Mouse (Mus musculus) regulatory T cell (primary cell): ENCODE results near the gene Slc4a8.

Experiments
- in situ Hi-C: fragments of 300-600 bp; cut with MboI, MseI; formaldehyde crosslinking; loops from one replicate; pipeline ENCODE4 v1.15.1; 2025; ENCODE audit warnings: high pct_unique_total_duplicates

Slc4a8 gene

DNA sequence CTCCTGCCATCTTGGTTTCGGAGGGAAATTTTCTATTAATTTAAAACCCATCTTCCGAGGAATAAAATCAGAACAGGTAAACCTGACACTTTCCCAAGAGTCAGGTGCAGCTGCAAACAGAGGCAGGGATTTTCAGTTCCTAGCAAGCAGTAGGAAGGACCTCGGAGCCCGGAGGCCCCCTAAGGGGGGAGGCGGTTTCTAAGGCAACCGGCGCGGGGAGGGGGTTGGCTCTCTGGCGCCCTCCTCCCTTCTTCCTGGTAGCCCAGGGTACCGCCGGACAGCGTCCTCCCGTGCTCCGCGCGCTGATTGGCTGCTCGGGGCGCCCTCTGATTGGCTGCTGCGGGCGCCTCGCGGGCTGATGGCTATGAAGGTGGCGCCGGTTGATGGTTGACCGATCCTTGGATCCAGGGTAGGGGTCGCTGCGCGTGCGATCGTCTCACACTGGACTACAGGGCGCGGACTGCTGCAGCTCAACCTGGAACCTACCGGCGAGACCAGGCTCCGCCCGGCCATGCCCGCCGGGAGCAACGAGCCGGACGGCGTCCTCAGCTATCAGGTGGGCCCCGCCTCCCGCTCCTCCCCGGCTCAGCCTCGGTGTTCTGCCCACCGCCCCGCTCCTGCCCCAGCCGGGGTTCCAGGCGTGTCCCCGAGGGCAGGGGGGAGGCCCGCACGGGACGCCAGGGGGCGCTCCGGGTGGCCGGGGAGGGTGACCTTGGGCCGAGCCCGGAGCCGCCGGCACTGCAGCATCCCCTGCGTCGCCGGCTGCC is at the start of gene Slc4a8:
Slc4a8 (plus strand) TSS at position 329 of the 767 bp plus-strand sequence.
- in situ Hi-C loops = no loop called here

DNA sequence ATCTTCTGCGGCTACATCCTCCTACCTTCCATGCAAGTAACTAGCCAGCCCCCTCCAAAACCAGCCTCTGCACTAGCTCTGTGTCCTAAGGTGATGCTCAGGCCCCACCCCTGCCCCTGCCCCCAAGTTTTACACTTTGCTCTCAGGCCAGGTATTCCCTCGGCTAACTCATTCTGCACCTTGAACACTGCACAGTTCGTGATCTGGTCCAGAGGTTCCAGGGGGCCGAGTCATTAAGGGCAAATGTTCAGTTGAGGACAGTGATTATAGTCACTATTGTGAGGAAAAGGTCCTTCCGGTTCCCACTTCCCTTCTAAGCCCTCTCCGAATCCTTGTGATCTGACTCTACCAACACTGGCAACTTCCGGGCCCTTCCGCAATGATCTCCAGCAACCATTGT is 47.1 kb upstream of the Slc4a8 start:
- in situ Hi-C loops = no loop called here

DNA sequence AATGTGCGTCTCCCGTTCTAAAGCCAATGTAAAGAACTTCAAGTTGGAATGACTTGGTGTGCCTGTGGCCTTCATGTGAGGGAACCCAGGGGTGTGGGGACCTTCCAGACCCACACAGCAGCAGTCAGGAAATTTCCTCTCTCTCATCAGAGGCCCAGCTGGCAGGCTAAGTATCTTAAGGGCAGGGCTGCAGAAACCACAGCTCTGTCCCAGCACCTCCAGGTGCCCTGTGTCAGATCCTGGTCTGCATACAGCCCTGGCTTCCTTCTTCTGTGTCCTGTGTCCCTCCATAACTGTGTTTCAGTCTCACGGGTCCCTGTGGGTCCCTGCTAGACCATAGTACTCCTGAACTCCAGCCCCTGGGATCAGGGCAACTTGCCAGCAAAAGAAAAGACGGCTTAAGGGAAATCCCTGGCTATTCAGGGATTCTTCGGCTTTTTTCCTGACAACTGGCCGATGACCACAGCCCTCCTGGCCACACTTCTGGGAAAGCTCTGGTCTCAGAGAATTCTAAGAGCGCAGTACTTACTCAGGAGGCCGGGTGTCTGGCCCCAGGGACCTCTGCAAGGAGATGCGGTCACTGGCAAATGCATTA is 46.1 kb upstream of the Slc4a8 start:
- in situ Hi-C loops = no loop called here

DNA sequence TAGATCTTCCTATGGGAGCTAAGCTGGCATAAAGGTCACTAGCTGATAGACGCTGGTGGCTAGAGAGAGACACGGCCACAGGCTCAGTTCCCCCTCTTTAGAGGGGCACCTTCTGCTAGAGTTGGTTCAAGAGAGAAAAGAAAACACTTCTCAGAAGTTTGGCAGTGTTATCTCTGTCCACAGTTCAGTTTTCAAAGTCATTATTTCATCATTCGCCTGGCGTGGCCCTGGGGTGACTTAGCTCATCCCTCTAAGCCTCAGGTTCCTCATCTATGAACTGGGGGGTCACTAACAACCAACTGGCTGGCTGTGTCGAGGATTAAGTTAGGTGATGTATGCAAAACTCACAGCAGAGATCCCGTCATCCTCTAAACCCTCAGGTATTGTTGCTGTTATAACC is 43.6 kb upstream of the Slc4a8 start:
- in situ Hi-C loops = no loop called here

DNA sequence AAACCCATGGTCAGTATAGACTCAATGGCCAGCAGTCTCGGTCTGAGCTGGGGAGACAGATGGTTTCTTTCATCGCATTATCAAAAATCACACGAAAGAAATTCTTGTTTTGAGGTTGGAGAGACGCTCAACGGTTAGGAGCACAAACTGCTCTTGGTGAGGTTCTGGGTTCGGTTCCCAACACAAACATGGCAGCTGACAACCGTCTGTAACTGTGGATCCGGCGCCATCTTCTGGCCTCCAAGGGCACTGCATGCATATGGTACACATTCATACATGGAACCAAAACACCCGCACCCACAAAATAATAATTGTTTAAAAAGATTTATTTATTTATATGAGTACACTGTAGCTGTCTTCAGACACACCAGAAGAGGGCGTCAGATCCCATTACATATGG is 43.0 kb upstream of the Slc4a8 start:
- in situ Hi-C loops = no loop called here

DNA sequence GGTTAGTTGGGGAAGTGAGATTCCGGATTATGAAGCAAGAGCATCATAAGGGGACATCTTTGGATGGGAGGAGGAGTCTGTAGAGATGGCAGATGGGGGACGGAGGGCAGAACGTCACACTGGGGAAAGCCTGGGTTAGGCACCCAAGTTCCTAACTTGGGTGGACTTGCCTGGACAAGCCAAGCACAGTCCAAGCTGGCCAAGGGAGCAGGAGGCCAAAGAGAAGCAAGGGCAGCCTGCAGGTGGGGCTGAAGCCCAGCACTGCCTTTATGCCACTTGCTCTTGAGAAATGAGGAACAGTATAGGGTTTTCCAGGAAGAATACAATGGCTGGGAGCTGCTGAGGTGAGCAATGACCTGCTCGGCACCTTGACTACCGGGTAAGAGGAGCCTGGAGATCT is 42.3 kb upstream of the Slc4a8 start:
- in situ Hi-C loops = no loop called here

DNA sequence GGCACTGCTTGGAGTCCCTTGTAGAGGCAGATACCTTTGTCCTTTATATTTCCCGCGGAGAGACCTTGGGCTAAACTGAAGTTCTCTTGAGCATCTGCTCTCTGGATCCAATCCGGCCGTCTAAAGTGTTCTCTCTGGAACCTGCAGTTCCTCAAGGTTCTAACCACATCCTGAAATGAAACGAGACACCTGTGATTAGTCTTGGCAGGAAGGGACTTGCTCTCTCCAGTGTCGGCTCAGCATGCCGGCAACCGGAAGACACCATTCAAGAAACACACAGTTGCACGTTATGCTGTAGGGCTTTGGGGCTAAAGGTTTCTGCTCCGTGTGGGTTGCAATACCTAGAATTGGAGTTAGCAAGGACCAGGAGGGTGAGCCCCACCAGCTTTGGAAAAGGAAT is 41.5 kb upstream of the Slc4a8 start:
- in situ Hi-C loops = no loop called here

DNA sequence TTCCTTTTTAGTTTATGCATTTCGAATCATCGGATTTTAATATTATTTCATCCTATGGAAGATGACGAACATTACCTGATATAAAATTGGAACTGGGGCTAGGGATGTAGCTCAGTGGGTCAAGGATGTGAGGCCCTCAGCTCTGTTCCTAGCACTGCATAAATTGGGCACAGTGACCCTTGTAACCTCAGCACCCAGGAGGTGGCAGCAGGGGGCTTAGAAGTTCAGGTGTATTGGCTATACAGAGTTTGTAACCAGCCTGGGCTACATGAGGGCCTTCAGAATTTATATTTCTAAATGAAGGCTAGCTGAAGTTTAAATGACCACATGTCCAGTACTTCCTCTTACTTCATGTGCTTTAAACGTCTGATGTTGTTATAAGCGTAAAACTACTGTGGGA is 40.1 kb upstream of the Slc4a8 start:
- in situ Hi-C loops = no loop called here

DNA sequence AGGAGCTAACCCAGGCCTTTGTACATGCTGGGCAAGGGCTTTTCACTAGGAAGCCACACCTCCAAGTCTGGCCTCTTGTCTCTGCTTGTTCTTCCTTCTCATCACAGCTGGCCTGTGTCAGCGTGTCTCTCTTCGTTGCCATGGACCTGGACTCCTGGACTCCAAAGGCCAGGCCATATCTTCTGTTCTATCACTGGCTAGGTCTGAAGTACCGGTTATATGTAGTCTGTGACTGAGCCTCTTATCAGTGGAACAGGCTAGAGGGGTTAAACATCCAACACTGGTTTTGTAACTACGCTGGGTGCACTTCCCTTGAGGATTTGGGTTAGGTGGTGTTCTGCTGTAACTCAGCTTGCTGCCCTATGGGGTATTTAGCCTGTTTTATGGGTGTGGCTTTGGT is 39.5 kb upstream of the Slc4a8 start:
- in situ Hi-C loops = no loop called here

DNA sequence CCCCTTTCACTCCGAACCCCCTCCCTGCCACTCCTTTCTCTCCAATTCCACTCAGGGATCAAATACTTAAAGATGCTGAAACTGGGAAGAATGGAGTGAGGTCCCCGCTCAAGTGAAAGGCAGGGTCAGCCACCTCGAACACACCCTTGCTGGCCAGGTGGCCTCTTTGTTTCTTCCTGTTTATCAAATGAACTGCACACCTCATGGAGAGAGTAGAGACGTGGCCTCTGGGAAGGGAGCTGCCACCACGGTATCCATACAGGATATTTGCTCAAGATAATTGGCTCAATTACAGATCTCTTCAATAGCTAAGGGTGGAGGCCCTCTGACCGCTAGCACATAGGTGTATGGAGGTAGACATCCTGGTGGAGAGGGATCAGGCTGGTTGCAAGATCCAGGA is 39.0 kb upstream of the Slc4a8 start:
- in situ Hi-C loops = no loop called here

DNA sequence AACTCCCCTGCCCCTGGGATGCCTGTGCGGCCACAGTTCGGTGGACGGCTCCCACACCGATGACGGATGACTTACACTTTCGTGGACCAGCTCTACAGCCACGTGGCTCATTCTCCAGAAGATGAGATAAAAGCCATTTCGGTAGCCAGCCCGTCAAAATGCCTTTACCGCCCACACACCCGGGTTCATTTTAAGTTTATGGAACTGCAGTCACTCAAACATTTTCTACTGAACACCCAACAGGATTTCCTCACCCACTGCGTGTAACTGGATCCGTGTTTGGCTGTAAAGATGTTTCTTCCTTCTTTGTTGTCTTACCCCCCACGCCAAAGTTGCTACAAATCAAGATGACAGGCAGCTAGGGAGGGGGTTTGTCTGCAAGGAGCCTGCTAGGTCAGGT is 38.0 kb upstream of the Slc4a8 start:
- in situ Hi-C loops = no loop called here

DNA sequence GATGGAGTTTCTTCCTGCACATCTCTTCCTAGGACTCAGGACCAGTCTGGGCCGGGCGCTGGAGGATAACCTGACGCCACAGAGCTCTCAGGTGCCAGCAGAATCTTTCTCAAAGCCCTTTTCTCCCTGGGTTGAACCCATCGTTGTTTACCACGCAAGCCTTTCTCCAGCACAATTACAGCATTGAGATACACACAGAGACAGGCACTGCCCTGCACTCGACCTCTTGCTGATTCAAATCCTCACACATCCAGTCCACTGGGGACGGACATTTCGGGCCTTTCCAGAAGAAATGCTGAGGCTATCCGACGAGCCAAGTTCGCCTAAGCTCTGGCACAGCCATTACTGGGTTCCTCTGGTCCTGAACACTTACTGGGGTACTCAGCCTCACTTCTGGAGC is 34.8 kb upstream of the Slc4a8 start:
- in situ Hi-C loops = no loop called here

DNA sequence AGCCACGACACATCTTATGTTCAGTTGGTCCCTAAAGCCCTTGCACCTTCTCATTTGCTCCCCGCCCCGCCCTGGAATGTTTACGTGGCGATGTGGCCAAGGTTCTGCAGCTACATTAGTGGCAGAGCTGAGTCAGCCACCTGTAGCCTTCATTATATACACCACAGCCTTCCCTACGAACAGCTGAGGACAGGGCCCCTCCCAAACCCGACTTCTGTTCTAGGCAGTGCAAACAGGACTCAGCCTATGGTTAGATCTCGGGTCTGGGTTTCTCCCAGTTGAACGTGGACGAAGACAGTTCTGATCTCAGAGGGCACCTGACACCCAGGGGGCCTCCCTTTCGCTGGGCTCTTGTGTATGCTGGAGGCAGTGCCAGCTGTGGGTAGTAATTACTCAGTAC is 33.7 kb upstream of the Slc4a8 start:
- in situ Hi-C loops = no loop called here

DNA sequence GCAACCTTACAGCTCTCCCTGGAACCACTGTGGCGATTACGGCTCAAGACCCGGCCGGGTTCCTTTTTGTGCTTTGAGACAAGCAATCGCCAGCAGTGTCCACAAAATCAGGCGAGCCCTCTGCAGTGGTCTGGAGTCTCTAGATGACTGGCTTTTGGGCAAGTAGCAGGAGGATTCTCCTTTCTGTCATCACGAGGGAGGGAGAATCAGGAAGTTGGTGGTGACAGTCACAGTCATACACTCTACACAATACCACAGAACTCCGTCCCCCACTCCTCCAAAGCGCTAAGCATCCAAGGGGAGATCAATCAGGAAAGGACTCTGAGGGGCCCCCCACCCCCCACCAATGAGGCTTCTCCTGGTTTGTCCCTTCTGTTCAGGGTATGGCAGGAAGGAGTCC is 33.0 kb upstream of the Slc4a8 start:
- in situ Hi-C loops = no loop called here

DNA sequence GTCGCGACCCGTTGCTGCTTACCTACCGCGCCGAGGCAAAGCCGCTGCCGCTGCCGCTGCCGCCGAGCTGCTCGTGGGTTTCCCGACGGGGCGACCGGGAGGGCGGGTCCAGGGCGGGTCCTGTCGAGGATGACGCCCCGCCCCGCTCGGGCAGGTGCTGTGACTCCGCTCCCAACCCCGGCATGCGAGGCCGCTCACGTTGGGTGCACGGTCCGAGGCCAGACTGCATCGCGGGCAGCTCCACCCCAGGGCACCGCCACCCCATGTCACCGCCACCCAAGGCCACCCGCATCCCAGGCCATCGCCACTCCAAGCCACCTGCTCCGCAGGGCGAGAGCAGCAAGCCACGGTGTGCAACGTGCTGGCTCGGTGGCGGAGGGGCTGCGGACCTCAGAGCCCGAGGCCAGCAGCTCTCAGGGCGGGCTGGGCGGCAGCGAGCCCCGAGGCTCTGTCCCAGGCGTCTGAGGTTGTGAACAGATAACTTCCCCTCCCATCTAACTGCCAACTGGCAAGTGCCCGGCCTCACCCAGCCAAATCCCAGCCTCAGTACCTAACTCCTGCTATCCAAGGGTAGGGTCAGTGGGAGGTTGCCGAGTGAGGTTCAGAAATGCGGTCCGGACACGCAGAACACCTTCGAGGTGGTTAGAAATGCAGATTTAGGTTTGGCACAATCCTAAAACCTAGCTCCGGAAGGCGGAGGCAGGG is 32.1 kb upstream of the Slc4a8 start, which contains the start of gene Galnt6:
Galnt6 (minus strand) TSS at position 96 of the 705 bp plus-strand sequence.
- in situ Hi-C loops = no loop called here

DNA sequence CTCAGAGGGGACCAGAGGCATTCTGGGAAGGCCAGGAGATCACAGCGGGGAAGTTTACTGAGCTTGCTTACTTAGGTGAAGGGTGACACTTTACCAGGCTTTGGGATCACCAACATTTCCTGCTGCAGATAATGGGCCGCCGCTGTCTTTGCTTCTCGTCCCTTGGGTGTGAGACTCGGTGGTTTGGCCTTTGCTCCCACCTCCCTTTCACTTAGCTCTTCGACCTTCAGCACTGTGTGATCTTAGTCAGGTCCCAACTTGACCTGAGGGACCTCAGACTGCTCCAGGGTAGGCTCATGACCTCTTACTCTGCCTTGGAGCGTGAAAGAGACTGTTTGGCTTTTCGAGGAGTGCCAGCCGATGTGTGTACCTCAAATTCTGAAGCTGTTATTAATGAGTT is 30.5 kb upstream of the Slc4a8 start:
- in situ Hi-C loops = no loop called here

DNA sequence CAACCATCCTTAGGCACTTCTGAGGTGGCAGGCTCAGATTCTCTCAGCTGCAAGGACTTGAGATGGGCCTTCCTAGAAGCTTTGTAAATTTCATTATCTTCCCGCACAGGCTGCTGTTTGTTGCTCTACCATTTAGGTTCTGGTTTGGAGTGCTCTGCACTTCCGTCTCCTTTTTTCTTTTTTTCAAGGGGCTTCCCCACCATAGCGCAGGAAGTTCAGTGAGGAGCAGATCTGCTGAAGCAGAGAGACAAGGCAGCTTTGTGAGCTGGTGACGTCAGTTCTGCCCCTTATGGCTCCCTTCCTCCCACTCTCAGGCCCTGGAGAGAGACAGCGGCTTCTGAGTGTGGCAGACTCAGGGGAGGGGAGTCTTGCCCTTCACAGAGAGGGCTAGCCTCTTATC is 29.0 kb upstream of the Slc4a8 start:
- in situ Hi-C loops = no loop called here

DNA sequence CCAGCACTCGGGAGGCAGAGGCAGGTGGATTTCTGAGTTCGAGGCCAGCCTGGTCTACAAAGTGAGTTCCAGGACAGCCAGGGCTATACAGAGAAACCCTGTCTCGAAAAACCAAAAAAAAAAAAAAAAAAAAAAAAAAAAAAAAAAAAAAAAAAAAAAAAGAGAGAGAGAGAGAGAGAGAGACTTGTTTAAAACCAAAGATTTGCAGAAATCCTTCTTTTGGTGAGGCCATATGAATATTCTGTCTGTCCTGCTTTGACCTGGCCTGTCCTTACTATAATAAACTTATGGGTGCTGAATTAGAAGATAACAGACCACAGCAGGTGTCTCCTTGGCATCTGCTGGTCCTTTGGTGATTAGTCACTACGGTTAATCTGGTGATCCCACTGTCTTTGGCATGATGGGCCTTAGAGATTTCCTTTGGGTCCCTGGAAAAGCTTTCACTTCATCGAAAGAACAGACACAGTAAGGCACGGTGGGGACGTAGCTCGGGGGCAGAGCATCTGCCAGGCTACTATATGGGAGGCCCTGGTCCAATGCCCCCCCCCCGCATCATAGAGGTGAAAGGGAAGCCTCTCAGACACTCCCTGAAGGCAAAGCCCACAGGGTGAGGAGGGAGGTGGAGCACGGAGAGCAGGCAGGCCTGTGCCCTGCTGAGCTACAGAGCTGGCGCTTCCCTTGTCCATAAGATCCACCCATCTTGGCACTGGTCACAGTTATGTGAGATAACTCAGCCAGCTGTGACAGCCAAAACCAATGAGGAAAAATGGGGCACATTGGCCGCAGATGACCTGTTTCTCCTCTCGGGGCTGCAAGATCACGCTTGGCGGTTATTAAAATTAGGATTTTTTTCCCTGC is 26.2 kb upstream of the Slc4a8 start:
- in situ Hi-C loops = no loop called here

DNA sequence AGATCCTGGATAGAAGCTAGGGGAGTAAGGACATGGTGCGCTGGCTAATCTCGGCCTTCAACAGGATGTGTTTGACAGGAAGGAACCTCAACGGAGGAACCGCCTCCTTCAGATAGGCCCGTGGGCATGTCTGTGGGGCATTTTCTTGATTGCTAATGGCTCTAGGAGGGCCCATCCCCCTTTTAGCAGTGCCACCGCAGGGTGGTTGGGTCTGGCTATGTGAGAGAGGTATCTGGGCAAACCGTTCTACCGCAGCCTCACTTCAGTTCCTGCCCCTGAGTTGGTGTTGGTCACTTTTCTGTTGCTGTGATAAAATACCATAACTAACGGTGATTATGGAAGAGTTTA is 25.6 kb upstream of the Slc4a8 start:
- in situ Hi-C loops = no loop called here

DNA sequence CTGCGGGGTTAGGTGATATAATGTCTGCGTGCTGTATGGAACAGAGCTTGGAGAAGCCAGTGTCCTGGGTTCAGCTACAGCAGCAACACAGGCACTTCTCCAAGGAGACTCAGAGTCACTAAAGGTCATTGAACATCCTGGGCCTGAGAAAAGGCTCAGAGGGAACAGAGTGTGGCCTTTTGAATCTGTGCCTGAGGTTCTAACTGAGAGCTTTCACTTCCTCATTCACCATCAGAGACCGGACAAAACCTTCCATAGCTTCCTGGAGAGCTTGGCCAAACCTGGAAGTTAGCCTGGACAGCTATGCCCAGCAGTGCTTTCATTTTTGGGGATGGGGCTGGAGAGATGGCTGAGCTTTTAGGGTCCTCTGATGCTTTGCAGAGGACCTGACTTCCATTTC is 23.9 kb upstream of the Slc4a8 start:
- in situ Hi-C loops = no loop called here

DNA sequence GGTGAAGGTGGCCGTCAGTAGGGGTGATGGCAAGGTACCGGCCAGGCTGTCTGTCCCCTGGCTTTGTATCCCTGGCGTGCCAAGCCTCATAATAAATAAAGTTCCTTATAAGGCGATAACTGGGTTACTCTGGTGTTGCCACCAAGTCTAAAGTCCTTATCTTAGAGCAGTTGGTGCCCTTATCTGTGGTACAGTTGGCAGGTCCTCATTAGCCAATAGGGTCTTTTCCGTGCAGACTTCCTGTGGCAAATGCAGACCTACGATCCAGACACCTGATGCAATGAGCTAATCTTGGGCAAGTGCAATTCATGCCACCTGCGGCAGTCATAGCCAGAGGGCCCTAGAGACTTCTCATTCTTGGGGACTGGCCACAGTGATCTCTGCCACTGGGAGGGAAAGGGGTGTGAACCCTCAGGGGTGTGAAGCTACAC is 23.2 kb upstream of the Slc4a8 start:
- in situ Hi-C loops = no loop called here

DNA sequence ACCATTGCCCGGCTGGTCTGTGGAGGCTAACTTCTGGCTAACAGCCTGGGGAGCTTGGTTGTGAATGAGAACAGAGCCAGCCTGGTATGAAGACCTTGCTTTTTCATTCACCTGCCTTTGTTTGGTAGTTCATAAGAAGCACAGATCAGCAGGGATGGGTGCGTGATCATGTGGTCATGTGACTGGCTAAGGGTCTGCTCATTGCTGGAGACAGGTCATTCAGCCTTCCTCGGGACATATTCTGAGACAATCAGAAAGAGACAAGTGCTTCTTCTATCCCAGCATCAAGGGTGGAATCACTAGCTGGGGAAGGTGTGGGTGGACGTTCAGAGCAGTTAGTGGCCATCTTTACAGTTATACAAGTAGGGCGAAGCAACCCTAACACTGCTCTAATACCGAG is 22.1 kb upstream of the Slc4a8 start:
- in situ Hi-C loops = no loop called here
